Mouse (Mus musculus): ENCODE data around the gene Igfbp6.

Igfbp6 gene

GRCm38 (mm10) chr15:102175736-102176319, 31.7 kb downstream of the Igfbp6 start:
- in situ Hi-C loops (cut with MboI; ENCODE audit: low sequenced_read_pairs): no loop called here

- in situ Hi-C loops (cut with MboI; ENCODE audit: low sequenced_read_pairs): no loop called here
Observed at GRCm38 (mm10) chr15:102176571-102177316, 32.6 kb downstream of the Igfbp6 start.

GRCm38 (mm10) chr15:102177417-102177816, 33.3 kb downstream of the Igfbp6 start:
- in situ Hi-C loops (cut with MboI; ENCODE audit: low sequenced_read_pairs): no loop called here

- in situ Hi-C loops (cut with MboI; ENCODE audit: low sequenced_read_pairs): no loop called here
Observed at GRCm38 (mm10) chr15:102178279-102178678, 34.1 kb downstream of the Igfbp6 start.

GRCm38 (mm10) chr15:102179106-102179505, 34.9 kb downstream of the Igfbp6 start:
- in situ Hi-C loops (cut with MboI; ENCODE audit: low sequenced_read_pairs): no loop called here

- in situ Hi-C loops (cut with MboI; ENCODE audit: low sequenced_read_pairs): no loop called here
Observed at GRCm38 (mm10) chr15:102179924-102180323, 35.8 kb downstream of the Igfbp6 start.

- in situ Hi-C loops (cut with MboI; ENCODE audit: low sequenced_read_pairs): no loop called here
Observed at GRCm38 (mm10) chr15:102183076-102183475, 38.9 kb downstream of the Igfbp6 start.

- in situ Hi-C loops (cut with MboI; ENCODE audit: low sequenced_read_pairs): no loop called here
Observed at GRCm38 (mm10) chr15:102186239-102186638, 42.1 kb downstream of the Igfbp6 start.

- in situ Hi-C loops (cut with MboI; ENCODE audit: low sequenced_read_pairs): no loop called here
Observed at GRCm38 (mm10) chr15:102188096-102188495, 43.9 kb downstream of the Igfbp6 start.

GRCm38 (mm10) chr15:102188883-102189282, 44.7 kb downstream of the Igfbp6 start:
- in situ Hi-C loops (cut with MboI; ENCODE audit: low sequenced_read_pairs): no loop called here

GRCm38 (mm10) chr15:102191699-102192098, 47.5 kb downstream of the Igfbp6 start:
- in situ Hi-C loops (cut with MboI; ENCODE audit: low sequenced_read_pairs): no loop called here

- in situ Hi-C loops (cut with MboI; ENCODE audit: low sequenced_read_pairs): no loop called here
Observed at GRCm38 (mm10) chr15:102192271-102192812, 48.2 kb downstream of the Igfbp6 start.

GRCm38 (mm10) chr15:102192820-102193386, 48.7 kb downstream of the Igfbp6 start:
- in situ Hi-C loops (cut with MboI; ENCODE audit: low sequenced_read_pairs): no loop called here

GRCm38 (mm10) chr15:102193652-102194051, 49.5 kb downstream of the Igfbp6 start:
- in situ Hi-C loops (cut with MboI; ENCODE audit: low sequenced_read_pairs): no loop called here

- in situ Hi-C loops (cut with MboI; ENCODE audit: low sequenced_read_pairs): no loop called here
Observed at GRCm38 (mm10) chr15:102194439-102194838, 50.3 kb downstream of the Igfbp6 start.

- in situ Hi-C loops (cut with MboI; ENCODE audit: low sequenced_read_pairs): no loop called here
Observed at GRCm38 (mm10) chr15:102195373-102195772, 51.2 kb downstream of the Igfbp6 start.

GRCm38 (mm10) chr15:102198841-102199240, 54.7 kb downstream of the Igfbp6 start:
- in situ Hi-C loops (cut with MboI; ENCODE audit: low sequenced_read_pairs): no loop called here
